Comparison of ENCODE assay signal across 26 mouse cellular contexts in the genomic region with DNA sequence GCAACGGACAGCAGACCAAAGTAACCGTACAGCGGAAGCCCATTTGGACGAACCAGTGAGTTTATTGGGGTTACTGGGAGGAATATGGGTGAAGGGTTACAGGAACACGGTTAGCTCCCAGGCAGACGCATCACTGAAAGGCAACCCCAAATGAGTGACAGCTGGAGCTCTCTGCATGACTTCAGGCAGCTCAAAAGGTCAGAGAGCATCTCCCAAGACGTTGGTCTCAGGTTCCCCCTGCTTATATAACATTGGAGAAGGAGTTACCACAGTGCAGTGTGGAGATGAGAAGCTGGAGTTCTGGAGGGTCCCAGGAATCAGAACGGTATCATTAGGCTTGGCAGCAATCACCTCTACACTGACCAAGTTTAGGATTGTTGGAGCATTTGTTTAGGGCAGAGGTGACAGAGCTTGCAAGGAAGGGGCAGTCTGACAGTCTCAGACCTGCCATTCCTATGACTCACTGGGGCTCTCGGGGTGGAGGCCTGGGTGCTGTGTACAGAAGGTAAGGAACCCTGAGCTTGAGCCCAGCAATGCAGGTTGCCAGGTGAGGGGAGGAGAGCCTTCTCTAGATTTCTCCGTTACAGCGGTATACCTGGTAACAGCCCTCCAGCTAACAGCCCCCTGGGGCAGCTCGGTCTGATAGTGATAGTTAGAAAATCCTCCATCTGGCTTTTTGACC. TPM values are rescaled to one million over a fixed set of nuclear protein-coding genes. Genes with fewer than 3 reads are reported as not detected.
DNase-seq lines count a peak whose midpoint lies in the region; ATAC-seq lines count a peak whose summit lies in the region.
"Had no signal": no experiment of that assay in that cellular context is flagged by ENCODE, and none has a peak within 500 bp of the region (broad histone marks: within the 10 kb centered on the region; RNA-seq: fewer than 3 reads in every experiment).

No protein-coding gene starts in this region.

- 52% methylated on average over 12 of the region's 12 CpGs for WGBS in hindbrain, embryonic 10.5 days
- 58% methylated on average over 12 of the region's 12 CpGs for WGBS in hindbrain, embryonic 11.5 days
- WGBS in stomach, embryonic 16.5 days = 58% methylated on average over 12 of the region's 12 CpGs

- H3K9ac ChIP-seq in hindbrain, embryonic 11.5 days (ENCODE audit: low read depth, low read length) = no peak overlapping the region
- no peak overlapping the region for H3K9ac ChIP-seq in stomach, embryonic 16.5 days (ENCODE audit: low read length)
- H3K9ac ChIP-seq: heart, embryonic 13.5 days; hindbrain, embryonic 15.5 days; kidney, embryonic 15.5 days; limb, embryonic 13.5 days; liver, embryonic 12.5 days; midbrain, embryonic 12.5 days; neural tube, embryonic 12.5 days had no signal

- H3K9me3 ChIP-seq in hindbrain, embryonic 10.5 days = peaks cover 5% of the 10 kb centered on the region; the same call in 1 of the 2 replicates
- no peaks in the 10 kb centered on the region for H3K9me3 ChIP-seq in hindbrain, embryonic 11.5 days (ENCODE audit: control insufficient read depth, low read length)
- peaks cover 7% of the 10 kb centered on the region for H3K9me3 ChIP-seq in stomach, embryonic 16.5 days (replicated peaks; ENCODE audit: control insufficient read depth, low read length)
- H3K9me3 ChIP-seq: hindbrain, embryonic 15.5 days; liver, embryonic 12.5 days; midbrain, embryonic 12.5 days; neural tube, embryonic 12.5 days had no signal

- H3K4me1 ChIP-seq in hindbrain, embryonic 10.5 days (replicated peaks) = peaks cover 20% of the 10 kb centered on the region
- H3K4me1 ChIP-seq in hindbrain, embryonic 11.5 days (replicated peaks; ENCODE audit: control insufficient read depth, insufficient read depth, low read length) = no peaks in the 10 kb centered on the region
- H3K4me1 ChIP-seq in stomach, embryonic 16.5 days (ENCODE audit: control insufficient read depth, insufficient read depth, low read length) = no peaks in the 10 kb centered on the region
- H3K4me1 ChIP-seq: liver, embryonic 12.5 days had no signal

- no peaks in the 10 kb centered on the region for H3K27me3 ChIP-seq in hindbrain, embryonic 10.5 days (ENCODE audit: insufficient read depth, poor library complexity, severe bottlenecking)
- H3K27me3 ChIP-seq in hindbrain, embryonic 11.5 days (ENCODE audit: control insufficient read depth, insufficient read depth, low read length) = no peaks in the 10 kb centered on the region
- no peaks in the 10 kb centered on the region for H3K27me3 ChIP-seq in stomach, embryonic 16.5 days (ENCODE audit: control insufficient read depth, insufficient read depth, low read length)
- H3K27me3 ChIP-seq: heart, embryonic 13.5 days; hindbrain, embryonic 15.5 days; kidney, embryonic 15.5 days; midbrain, embryonic 12.5 days; neural tube, embryonic 12.5 days had no signal

- ATAC-seq in hindbrain, embryonic 11.5 days (ENCODE audit: low FRiP score) = no peak
- peak; percentile 40; the same call in 1 of the 2 replicates for ATAC-seq in stomach, embryonic 16.5 days (ENCODE audit: insufficient read depth, low FRiP score)
- no peak for ATAC-seq in erythroblast, adult 5-6 weeks (replicated peaks; ENCODE audit: low FRiP score, poor library complexity, severe bottlenecking)
- ATAC-seq: forebrain, embryonic 16.5 days; liver, embryonic 12.5 days had no signal

- no peak overlapping the region for H3K4me3 ChIP-seq in hindbrain, embryonic 10.5 days
- no peak overlapping the region for H3K4me3 ChIP-seq in hindbrain, embryonic 11.5 days (ENCODE audit: low read depth, low read length)
- H3K4me3 ChIP-seq in stomach, embryonic 16.5 days (replicated peaks; ENCODE audit: low read length) = no peak overlapping the region
- H3K4me3 ChIP-seq: forebrain, embryonic 10.5 days; heart, embryonic 13.5 days; hindbrain, embryonic 15.5 days; kidney, embryonic 15.5 days; limb, embryonic 13.5 days; liver, embryonic 12.5 days; midbrain, embryonic 12.5 days; neural tube, embryonic 12.5 days had no signal

- peak; percentile 46 for DNase-seq in embryo, embryonic 10.5 days (ENCODE audit: low spot score)
- DNase-seq in embryo, embryonic 11 days = no peak
- DNase-seq in hindbrain, embryonic 10.5 days (ENCODE audit: low spot score) = peak; percentile 23
- DNase-seq in hindbrain, embryonic 11.5 days (ENCODE audit: low spot score) = no peak
- DNase-seq in 3T3-L1 (ENCODE audit: low read depth, low spot score) = peak; percentile 49
- DNase-seq: adrenal gland, postnatal 14 days; cerebellum, adult 8-10 months; cerebellum, postnatal 36 days; kidney, adult 11 months; kidney, postnatal 36 days; lung, adult 18-20 months; right cerebral cortex, postnatal 14 days; spleen, adult 18-20 months; thymus, postnatal 25 days had no signal

- H3K4me2 ChIP-seq in hindbrain, embryonic 11.5 days (replicated peaks; ENCODE audit: low read depth, low read length) = no peak overlapping the region
- H3K4me2 ChIP-seq in stomach, embryonic 16.5 days (ENCODE audit: low read depth, low read length) = no peak overlapping the region
- H3K4me2 ChIP-seq: heart, embryonic 13.5 days; hindbrain, embryonic 15.5 days; kidney, embryonic 15.5 days; limb, embryonic 13.5 days; liver, embryonic 12.5 days; midbrain, embryonic 12.5 days; neural tube, embryonic 12.5 days had no signal

- peak overlapping the region; percentile 29; the same call in 1 of the 2 replicates for H3K27ac ChIP-seq in hindbrain, embryonic 10.5 days
- H3K27ac ChIP-seq in hindbrain, embryonic 11.5 days (ENCODE audit: low read depth, low read length) = no peak overlapping the region
- no peak overlapping the region for H3K27ac ChIP-seq in stomach, embryonic 16.5 days (ENCODE audit: low read length)
- H3K27ac ChIP-seq: forebrain, embryonic 10.5 days; heart, embryonic 13.5 days; hindbrain, embryonic 15.5 days; kidney, embryonic 15.5 days; limb, embryonic 13.5 days; liver, embryonic 12.5 days; midbrain, embryonic 12.5 days; neural tube, embryonic 12.5 days had no signal

- no peaks in the 10 kb centered on the region for H3K36me3 ChIP-seq in hindbrain, embryonic 10.5 days
- H3K36me3 ChIP-seq in hindbrain, embryonic 11.5 days (ENCODE audit: control insufficient read depth, insufficient read depth, low read length) = no peaks in the 10 kb centered on the region
- H3K36me3 ChIP-seq in stomach, embryonic 16.5 days (ENCODE audit: control insufficient read depth, insufficient read depth, low read length) = no peaks in the 10 kb centered on the region
- H3K36me3 ChIP-seq: forebrain, embryonic 10.5 days; heart, embryonic 13.5 days; hindbrain, embryonic 15.5 days; kidney, embryonic 15.5 days; limb, embryonic 13.5 days; liver, embryonic 12.5 days; midbrain, embryonic 12.5 days; neural tube, embryonic 12.5 days had no signal

RNA-seq across cellular contexts. Expression of gene Oprd1, which starts 12.8 kb away (rescaled TPM):
- polyA plus RNA-seq in hindbrain, embryonic 10.5 days (2016; fragmentation: Nextera tagmentation; extraction: Ambion mirVana) = 0.07 and 0.20 TPM in 2 replicates
- polyA plus RNA-seq in hindbrain, embryonic 11.5 days (2014; fragmentation: Nextera tagmentation; extraction: Ambion mirVana) = 0.06 TPM in 1 of 2 replicates, not detected in the other
- polyA plus RNA-seq in stomach, embryonic 16.5 days (2015; fragmentation: Nextera tagmentation; extraction: Ambion mirVana) = 0.17 and 0.30 TPM in 2 replicates
- total RNA-seq in erythroblast, adult 5-6 weeks (2015; ENCODE audit: low replicate concordance) = not detected in 2 replicates
- 0.09 and 0.14 TPM in 2 replicates for total RNA-seq in erythroblast, adult 5-6 weeks (2017; ENCODE audit: low replicate concordance)
- total RNA-seq: megakaryocyte, adult 5-6 weeks had no signal
- polyA plus RNA-seq: forebrain, embryonic 10.5 days had no signal

RNA-seq across cellular contexts. Expression of gene Ythdf2, which starts 55.0 kb away (rescaled TPM):
- 136 and 142 TPM in 2 replicates for polyA plus RNA-seq in hindbrain, embryonic 10.5 days (2016; fragmentation: Nextera tagmentation; extraction: Ambion mirVana)
- 161 TPM in 2 replicates for polyA plus RNA-seq in hindbrain, embryonic 11.5 days (2014; fragmentation: Nextera tagmentation; extraction: Ambion mirVana)
- 75.6 and 84.2 TPM in 2 replicates for polyA plus RNA-seq in stomach, embryonic 16.5 days (2015; fragmentation: Nextera tagmentation; extraction: Ambion mirVana)
- 14.0 and 16.1 TPM in 2 replicates for total RNA-seq in erythroblast, adult 5-6 weeks (2015; ENCODE audit: low replicate concordance)
- total RNA-seq in erythroblast, adult 5-6 weeks (2017; ENCODE audit: low replicate concordance) = 15.0 and 43.1 TPM in 2 replicates

Comparison
In these comparisons a context has a peak if more than half of its experiments do, and no peak if none do; other contexts are left out.
1. DNase-seq: peak in embryo, embryonic 10.5 days (single experiment), hindbrain, embryonic 10.5 days (single experiment) and 3T3-L1 (single experiment); none in embryo, embryonic 11 days (single experiment) and hindbrain, embryonic 11.5 days (single experiment).